Mouse (Mus musculus) adrenal gland, postnatal 14 days (tissue): ENCODE results near the gene Nmt1. TPM values are rescaled to one million over a fixed set of nuclear protein-coding genes. Genes with fewer than 3 reads are reported as not detected.

Source experiments
- DNase-seq: peaks from one replicate; pipeline ENCODE4 v3.0.0; 2021; ENCODE audit warnings: mixed read lengths
- long read RNA-seq, 2 experiments: library from polyadenylated mRNA; stranded (forward); transcript quantifications; one replicate each; pipeline ENCODE4 v2.0.0; 2021
- total RNA-seq: library from RNA; stranded (reverse); gene quantifications from 2 replicates; pipeline ENCODE4 v1.2.3, GENCODE M21; 2021

The Nmt1 gene
- total RNA-seq, result 88.8 and 93.1 TPM in 2 replicates
- long read RNA-seq, experiment 1, full-length matches to known transcripts, result 148 of 200 reads
- long read RNA-seq, experiment 1, partial matches to known transcripts, result 42 of 200 reads
- long read RNA-seq, experiment 1, other reads (novel, unspliced or antisense), result 10 of 200 reads
- long read RNA-seq, experiment 2, full-length matches to known transcripts, result 85 of 135 reads
- long read RNA-seq, experiment 2, partial matches to known transcripts, result 41 of 135 reads
- long read RNA-seq, experiment 2, other reads (novel, unspliced or antisense), result 9 of 135 reads

GRCm38 (mm10) chr11:103028176-103028891 is at the start of gene Nmt1, which contains the start of gene Dcakd:
Gene Nmt1, plus strand, starts transcription at chr11:103028190.
Gene Dcakd, minus strand, starts transcription at chr11:103028333.
- DNase-seq, result peak; percentile 96

GRCm38 (mm10) chr11:102981151-102981890 is 46.7 kb upstream of the Nmt1 start:
- peak; percentile 65 for DNase-seq

GRCm38 (mm10) chr11:102984086-102984485 is 43.9 kb upstream of the Nmt1 start:
- DNase-seq, result no peak

GRCm38 (mm10) chr11:102984615-102985014 is 43.4 kb upstream of the Nmt1 start:
- DNase-seq, result no peak

- no peak for DNase-seq
Observed at GRCm38 (mm10) chr11:102985160-102985559, 42.8 kb upstream of the Nmt1 start.

- no peak for DNase-seq
Observed at GRCm38 (mm10) chr11:102989641-102990151, 38.3 kb upstream of the Nmt1 start.

- peak; percentile 71 for DNase-seq
Observed at GRCm38 (mm10) chr11:102990152-102990663, 37.8 kb upstream of the Nmt1 start.

- DNase-seq, result no peak
Observed at GRCm38 (mm10) chr11:102991681-102992080, 36.3 kb upstream of the Nmt1 start.

GRCm38 (mm10) chr11:102992940-102993339 is 35.0 kb upstream of the Nmt1 start:
- DNase-seq, result peak; percentile 90

- DNase-seq, result no peak
Observed at GRCm38 (mm10) chr11:102993420-102994029, 34.5 kb upstream of the Nmt1 start.

GRCm38 (mm10) chr11:102994952-102995351 is 33.0 kb upstream of the Nmt1 start:
- no peak for DNase-seq

GRCm38 (mm10) chr11:102996385-102996784 is 31.6 kb upstream of the Nmt1 start:
- no peak for DNase-seq

- DNase-seq, result peak; percentile 77
Observed at GRCm38 (mm10) chr11:102996991-102997770, 30.8 kb upstream of the Nmt1 start.

- no peak for DNase-seq
Observed at GRCm38 (mm10) chr11:102998254-102998576, 29.8 kb upstream of the Nmt1 start.

- DNase-seq, result no peak
Observed at GRCm38 (mm10) chr11:102998577-102999316, 29.2 kb upstream of the Nmt1 start.

- DNase-seq, result no peak
Observed at GRCm38 (mm10) chr11:102999317-102999970, 28.5 kb upstream of the Nmt1 start.

- DNase-seq, result no peak
Observed at GRCm38 (mm10) chr11:103000111-103000510, 27.9 kb upstream of the Nmt1 start.

GRCm38 (mm10) chr11:103001063-103001462 is 26.9 kb upstream of the Nmt1 start:
- DNase-seq, result no peak

- peak; percentile 80 for DNase-seq
Observed at GRCm38 (mm10) chr11:103003210-103003609, 24.8 kb upstream of the Nmt1 start.

GRCm38 (mm10) chr11:103004852-103005251 is 23.1 kb upstream of the Nmt1 start:
- no peak for DNase-seq
